Comparison of ENCODE assay signal across 8 mouse cellular contexts in genomic region chr15:99818321-99819108, GRCm38 (mm10). TPM values are rescaled to one million over a fixed set of nuclear protein-coding genes. Genes with fewer than 3 reads are reported as not detected.
DNase-seq lines count a peak whose midpoint lies in the region; ATAC-seq lines count a peak whose summit lies in the region.

No protein-coding gene starts in this region.

- H3K9ac ChIP-seq in forebrain, embryonic 11.5 days (ENCODE audit: low read length): peak overlapping the region; percentile 43
- 0 out of 2 replicates have a peak overlapping the region, but pooled peaks have one; percentile 13 for H3K9ac ChIP-seq in midbrain, embryonic 14.5 days (replicated peaks; ENCODE audit: low read length)

- intact Hi-C loops in heart, postnatal 36 days (cut with DNase I): loop anchor here (2.0 to 5.0 kb wide), 2 partner anchors 16 to 154 kb away; partner anchors contain the start of gene Larp4
- intact Hi-C loops in left cerebral cortex, postnatal 10 days (cut with DNase I): no loop called here

- peaks cover 27% of the 10 kb centered on the region for H3K4me1 ChIP-seq in megakaryocyte, embryonic 14.5 days
- peaks cover 18% of the 10 kb centered on the region; the same call in 1 of the 2 replicates for H3K4me1 ChIP-seq in forebrain, embryonic 11.5 days (replicated peaks; ENCODE audit: control insufficient read depth, insufficient read depth, low read length)
- peaks cover 12% of the 10 kb centered on the region; the same call in 1 of the 2 replicates for H3K4me1 ChIP-seq in midbrain, embryonic 14.5 days (ENCODE audit: control insufficient read depth, insufficient read depth, low read length)

- H3K4me2 ChIP-seq in forebrain, embryonic 11.5 days (ENCODE audit: low read depth, low read length, severe bottlenecking): peak overlapping the region; percentile 31; the same call in 1 of the 2 replicates
- peak overlapping the region; percentile 36 for H3K4me2 ChIP-seq in midbrain, embryonic 14.5 days (ENCODE audit: low read length)

- H3K36me3 ChIP-seq in megakaryocyte, embryonic 14.5 days (replicated peaks; ENCODE audit: low read length): peaks cover 3% of the 10 kb centered on the region
- no peaks in the 10 kb centered on the region for H3K36me3 ChIP-seq in forebrain, embryonic 11.5 days (ENCODE audit: control insufficient read depth, insufficient read depth, low read length)
- H3K36me3 ChIP-seq in midbrain, embryonic 14.5 days (ENCODE audit: control insufficient read depth, insufficient read depth, low read length): no peaks in the 10 kb centered on the region

- peaks cover 14% of the 10 kb centered on the region for H3K9me3 ChIP-seq in megakaryocyte, embryonic 14.5 days
- no peaks in the 10 kb centered on the region; the same call in 1 of the 2 replicates for H3K9me3 ChIP-seq in forebrain, embryonic 11.5 days (ENCODE audit: control insufficient read depth, low read length)
- H3K9me3 ChIP-seq in midbrain, embryonic 14.5 days (ENCODE audit: control insufficient read depth, low read length): no peaks in the 10 kb centered on the region

- WGBS in forebrain, embryonic 11.5 days: 20% methylated on average over 13 of the region's 13 CpGs
- WGBS in midbrain, embryonic 14.5 days: 13% methylated on average over 13 of the region's 13 CpGs

- peaks cover 2% of the 10 kb centered on the region for H3K27me3 ChIP-seq in megakaryocyte, embryonic 14.5 days (replicated peaks)
- H3K27me3 ChIP-seq in forebrain, embryonic 11.5 days (ENCODE audit: control insufficient read depth, insufficient read depth, low read length): no peaks in the 10 kb centered on the region
- no peaks in the 10 kb centered on the region for H3K27me3 ChIP-seq in midbrain, embryonic 14.5 days (ENCODE audit: control insufficient read depth, insufficient read depth, low read length)

- H3K4me3 ChIP-seq in megakaryocyte, embryonic 14.5 days (replicated peaks): peak overlapping the region; percentile 75
- peak overlapping the region; percentile 17 for H3K4me3 ChIP-seq in forebrain, embryonic 11.5 days (ENCODE audit: low read depth, low read length)
- H3K4me3 ChIP-seq in midbrain, embryonic 14.5 days (replicated peaks; ENCODE audit: low read depth, low read length): no peak overlapping the region

- DNase-seq in forebrain, embryonic 11.5 days (ENCODE audit: low spot score): no peak
- peak; percentile 41 to 70 for DNase-seq in heart, postnatal 36 days
- peak; percentile 31 to 32 for DNase-seq in layer of hippocampus, postnatal 36 days
- peak; percentile 83 for DNase-seq in midbrain, embryonic 14.5 days
- no peak for DNase-seq in cerebellum, adult 8-10 months
- DNase-seq in left cerebral cortex, postnatal 10 days (ENCODE audit: extremely low spot score in 1 of 2, low spot score in 2 of 2): no peak

- H3K27ac ChIP-seq in forebrain, embryonic 11.5 days (ENCODE audit: low read depth, low read length): peak overlapping the region; percentile 89
- H3K27ac ChIP-seq in midbrain, embryonic 14.5 days (replicated peaks; ENCODE audit: low read depth, low read length): peak overlapping the region; percentile 71

- ATAC-seq in megakaryocyte, adult 5-6 weeks (ENCODE audit: poor library complexity, severe bottlenecking): no peak
- peak; percentile 64; the same call in 1 of the 2 replicates for ATAC-seq in forebrain, embryonic 11.5 days (replicated peaks; ENCODE audit: low FRiP score)
- peak; percentile 24; the same call in 1 of the 2 replicates for ATAC-seq in midbrain, embryonic 14.5 days (ENCODE audit: low FRiP score, low TSS enrichment)

RNA-seq across cellular contexts. Expression of gene Cers5, which starts 45.8 kb away (rescaled TPM):
- 3.2 and 13.6 TPM in 2 replicates for polyA plus RNA-seq in megakaryocyte, embryonic 14.5 days (2012; ENCODE audit: insufficient read depth, low replicate concordance)
- total RNA-seq in megakaryocyte, adult 5-6 weeks (2015): 64.6 and 75.6 TPM in 2 replicates
- total RNA-seq in megakaryocyte, adult 5-6 weeks (2017): 42.3 and 45.3 TPM in 2 replicates
- polyA plus RNA-seq in forebrain, embryonic 11.5 days (2014; fragmentation: Nextera tagmentation; extraction: Ambion mirVana): 59.2 and 59.7 TPM in 2 replicates
- 10 to 100 TPM; 17.6 to 18.0 TPM for total RNA-seq in heart, postnatal 36 days (2021)
- total RNA-seq in layer of hippocampus, postnatal 36 days (2021): 10 to 100 TPM; 29.6 to 30.2 TPM
- 70.9 and 74.5 TPM in 2 replicates for polyA plus RNA-seq in midbrain, embryonic 14.5 days (2014; fragmentation: Nextera tagmentation; extraction: Ambion mirVana)
- 10 to 100 TPM; 43.6 to 47.2 TPM for total RNA-seq in left cerebral cortex, postnatal 10 days (2021)

RNA-seq across cellular contexts. Expression of gene Lima1, which starts 56.7 kb away (rescaled TPM):
- 0.75 and 1.3 TPM in 2 replicates for polyA plus RNA-seq in megakaryocyte, embryonic 14.5 days (2012; ENCODE audit: insufficient read depth, low replicate concordance)
- total RNA-seq in megakaryocyte, adult 5-6 weeks (2015): 17.7 and 22.6 TPM in 2 replicates
- total RNA-seq in megakaryocyte, adult 5-6 weeks (2017): 27.1 and 37.8 TPM in 2 replicates
- 40.3 and 40.5 TPM in 2 replicates for polyA plus RNA-seq in forebrain, embryonic 11.5 days (2014; fragmentation: Nextera tagmentation; extraction: Ambion mirVana)
- 10 to 100 TPM; 19.9 to 21.0 TPM for total RNA-seq in heart, postnatal 36 days (2021)
- total RNA-seq in layer of hippocampus, postnatal 36 days (2021): 10 to 100 TPM; 11.6 to 12.4 TPM
- 8.5 and 15.3 TPM in 2 replicates for polyA plus RNA-seq in midbrain, embryonic 14.5 days (2014; fragmentation: Nextera tagmentation; extraction: Ambion mirVana)
- 1 to 10 TPM; 8.2 to 9.8 TPM for total RNA-seq in left cerebral cortex, postnatal 10 days (2021)

Comparison
In these comparisons a context has a peak if more than half of its experiments do, and no peak if none do; other contexts are left out.
1. DNase-seq: peak in heart, postnatal 36 days (2 of 2), layer of hippocampus, postnatal 36 days (2 of 2) and midbrain, embryonic 14.5 days (single experiment); none in forebrain, embryonic 11.5 days (single experiment), cerebellum, adult 8-10 months (single experiment) and left cerebral cortex, postnatal 10 days (0 of 2).